Mouse (Mus musculus) right cerebral cortex, postnatal 4 days (tissue): ENCODE measurements around the gene Ccar1.
"Not testable (repeated sequence)": the region's sequence is repeated elsewhere in the genome, so short reads cannot be mapped to it uniquely, and the experiment has no call there.

Experiments used
- DNase-seq: peaks from one replicate; pipeline ENCODE4 v3.0.0-alpha.2; 2022

The Ccar1 gene

GRCm38 (mm10) chr10:62792177-62793090 is at the start of gene Ccar1:
Gene Ccar1 (minus strand): TSS chr10:62792286.
- DNase-seq: peak; percentile 100

GRCm38 (mm10) chr10:62840687-62841086 is 48.6 kb upstream of the Ccar1 start:
- no peak for DNase-seq

GRCm38 (mm10) chr10:62837987-62838386 is 45.9 kb upstream of the Ccar1 start:
- no peak for DNase-seq

GRCm38 (mm10) chr10:62832783-62833182 is 40.7 kb upstream of the Ccar1 start:
- DNase-seq: no peak

DNA sequence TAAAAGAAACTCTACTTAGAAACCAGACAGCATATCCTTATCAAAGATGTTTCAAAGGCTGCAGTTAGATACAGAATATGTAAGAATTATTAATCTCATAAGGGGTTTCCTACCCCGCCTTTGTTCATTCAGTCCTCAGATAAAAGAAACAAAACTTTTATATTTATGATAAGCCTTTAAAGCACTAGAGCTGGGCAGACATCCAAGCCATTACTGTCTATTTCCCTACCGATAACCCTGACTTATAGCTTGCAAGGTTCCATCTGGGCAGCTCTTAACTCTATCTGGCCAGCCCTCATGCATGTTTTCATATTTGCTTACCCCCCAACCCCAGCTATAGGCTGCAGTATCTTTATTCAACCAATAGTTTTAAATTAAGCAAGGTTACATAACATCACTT is 39.5 kb upstream of the Ccar1 start:
- DNase-seq: no peak

DNA sequence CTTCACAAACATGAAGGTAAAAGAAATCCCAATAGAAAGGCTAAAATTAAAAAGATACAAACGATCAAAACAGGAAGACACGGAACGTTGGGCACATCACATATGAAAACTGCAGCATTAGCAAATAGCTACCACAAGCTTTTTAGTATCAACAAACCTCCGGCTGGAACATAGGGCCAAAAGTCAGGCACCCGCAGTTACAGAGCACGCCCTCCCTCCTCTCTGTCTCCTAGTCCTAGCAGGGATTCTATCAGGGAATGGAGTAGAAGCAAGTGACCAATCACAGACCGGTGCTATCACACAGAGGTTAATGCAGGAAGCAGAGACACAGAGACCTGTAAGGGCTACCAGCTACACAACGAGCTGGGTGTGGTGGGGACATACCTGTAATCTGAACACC is 32.4 kb upstream of the Ccar1 start:
- DNase-seq: no peak

DNA sequence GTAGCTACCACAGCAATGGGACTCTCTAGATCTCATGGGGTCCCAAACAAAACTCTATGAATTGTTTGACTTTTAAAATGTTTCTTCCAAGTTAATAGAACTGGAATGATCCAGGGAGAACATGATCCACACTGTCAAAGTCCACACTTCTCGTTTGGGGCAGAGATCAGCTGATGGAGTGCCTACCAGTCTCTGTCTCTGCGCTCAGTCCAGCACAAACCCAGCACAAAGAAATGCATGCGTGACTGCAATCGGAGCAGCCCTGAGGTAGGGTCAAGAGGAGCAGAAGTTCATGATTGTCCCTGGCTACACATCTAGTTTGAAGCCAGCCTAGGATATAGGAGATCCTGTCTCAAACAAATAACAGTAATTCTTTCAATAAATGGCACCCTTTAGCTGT is 31.3 kb upstream of the Ccar1 start:
- DNase-seq: no peak

DNA sequence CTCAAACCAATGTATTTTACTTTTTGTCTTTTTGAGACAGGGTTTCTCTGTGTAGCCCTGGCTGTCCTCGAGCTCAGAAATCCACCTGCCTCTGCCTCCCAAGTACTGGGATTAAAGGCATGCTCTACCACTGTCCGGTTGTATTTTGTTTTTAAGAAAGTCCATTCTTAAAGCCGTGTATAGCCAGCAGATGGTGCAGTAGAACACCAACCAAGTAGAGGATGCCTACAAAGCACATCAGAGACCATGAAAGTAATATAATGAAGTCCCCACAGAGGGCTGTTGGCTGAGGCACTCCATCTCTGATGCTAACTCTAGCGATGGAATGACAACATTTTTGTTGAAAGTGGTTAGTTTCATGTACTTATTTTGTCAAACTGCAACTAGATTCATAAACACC is 17.9 kb upstream of the Ccar1 start:
- DNase-seq: no peak

DNA sequence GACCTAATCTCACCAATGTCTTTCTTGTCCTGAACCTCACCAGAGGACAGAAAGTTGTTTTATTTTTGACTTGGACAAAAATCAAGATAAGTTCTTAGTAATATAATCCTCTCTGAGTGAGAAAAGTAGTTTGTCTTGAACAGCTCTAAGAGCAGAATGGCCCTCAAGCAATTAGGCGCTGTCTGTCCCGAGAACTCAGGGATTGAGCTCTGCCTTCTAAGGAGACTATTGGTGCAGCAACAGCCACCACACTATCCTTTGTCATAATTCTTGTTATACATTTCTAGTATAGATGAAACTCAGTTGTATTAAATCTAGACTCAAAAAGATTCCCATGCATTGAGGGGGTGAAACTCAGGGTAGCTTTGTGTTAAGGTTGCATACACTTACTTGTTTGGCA is 16.7 kb upstream of the Ccar1 start:
- DNase-seq: no peak

GRCm38 (mm10) chr10:62808316-62808715 is 16.2 kb upstream of the Ccar1 start:
- DNase-seq: no peak

GRCm38 (mm10) chr10:62804106-62804505 is 12.0 kb upstream of the Ccar1 start:
- DNase-seq: no peak

DNA sequence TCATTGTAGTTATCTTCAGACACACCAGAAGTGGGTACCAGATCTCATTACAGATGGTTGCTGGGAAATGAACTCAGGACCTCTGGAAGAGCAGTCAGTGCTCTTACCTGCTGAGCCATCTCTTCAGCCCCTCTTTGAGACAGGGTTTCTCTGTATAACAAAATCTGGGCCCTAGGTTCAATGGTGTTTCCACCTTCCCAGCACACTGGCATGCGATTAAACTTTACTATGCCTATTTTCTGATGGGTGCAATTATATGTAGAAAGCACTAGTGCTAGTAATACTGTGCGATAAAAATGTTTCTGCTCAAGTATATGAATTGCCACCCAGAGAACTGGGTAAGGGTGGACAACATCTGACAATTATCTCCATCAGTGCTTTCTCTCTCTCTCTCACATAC is 11.2 kb upstream of the Ccar1 start:
- DNase-seq: no peak

GRCm38 (mm10) chr10:62794221-62794620 is 2.1 kb upstream of the Ccar1 start:
- no peak for DNase-seq

- DNase-seq: no peak
These were observed 986 bp upstream of the Ccar1 start for GRCm38 (mm10) chr10:62793091-62793453.

DNA sequence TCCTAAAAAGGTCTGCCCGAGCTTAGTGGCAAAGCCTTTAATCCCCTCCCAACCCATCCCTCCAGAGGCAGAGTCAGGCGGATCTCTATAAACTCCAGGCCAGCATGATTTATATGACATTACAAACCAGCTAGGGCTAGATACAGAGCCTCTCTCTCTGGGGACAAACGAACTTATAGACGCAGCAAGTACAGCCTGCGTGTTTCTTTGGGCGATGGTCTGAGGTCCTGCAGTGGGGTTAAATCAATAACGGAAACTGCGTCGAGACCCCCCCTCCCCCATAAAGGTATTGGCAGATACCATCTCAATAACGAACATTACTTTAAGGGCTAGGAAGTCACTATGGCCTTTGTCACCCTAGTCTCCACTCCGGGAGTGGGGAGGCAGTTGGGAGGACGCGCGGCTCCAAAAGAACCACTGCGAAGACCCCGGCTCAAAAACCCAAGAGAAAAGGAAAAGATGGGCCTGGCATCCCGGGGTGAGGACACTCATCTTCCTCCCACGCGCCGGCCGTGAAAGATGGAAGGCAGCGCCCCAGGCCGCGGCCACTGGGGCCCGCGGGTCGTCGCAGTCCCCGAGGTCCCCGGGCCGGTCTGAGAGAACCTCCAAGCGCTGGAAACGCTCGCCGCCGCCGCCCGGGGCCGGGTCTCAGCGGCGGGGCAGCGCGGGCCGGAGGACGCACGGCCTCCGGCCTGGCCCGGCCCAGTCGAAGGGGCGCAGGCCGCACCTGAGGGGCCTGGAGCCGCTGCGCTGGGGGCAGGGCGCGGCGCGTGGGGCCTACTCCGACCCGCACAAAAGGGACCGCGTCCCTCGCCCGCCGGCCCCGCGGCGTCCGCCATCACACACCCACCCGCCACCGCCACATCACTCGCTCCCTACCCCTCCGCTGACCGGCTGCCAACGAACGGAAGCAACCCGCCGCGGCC is 572 bp downstream of the Ccar1 start:
- DNase-seq: peak; percentile 37

GRCm38 (mm10) chr10:62781776-62782175 is 10.3 kb downstream of the Ccar1 start:
- DNase-seq: not testable (repeated sequence)

DNA sequence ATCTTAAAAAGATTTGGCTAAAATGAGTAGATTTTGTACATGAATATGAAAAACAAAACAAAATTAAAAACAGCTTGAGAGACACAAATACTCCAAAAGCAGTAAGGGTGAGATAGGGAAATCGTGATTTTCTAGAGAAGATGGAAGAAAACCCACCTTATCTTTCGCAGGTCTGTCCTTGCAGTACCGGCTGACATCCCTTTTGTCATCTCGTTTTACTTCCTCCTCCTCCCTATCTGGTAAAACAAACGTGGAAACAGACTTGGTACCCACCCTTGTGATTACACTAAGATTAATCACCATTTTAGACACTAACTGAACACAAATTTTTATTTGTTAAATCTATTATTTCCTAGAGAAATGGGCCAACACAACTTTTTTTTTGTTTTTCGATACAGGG is 41.3 kb downstream of the Ccar1 start:
- no peak for DNase-seq

GRCm38 (mm10) chr10:62739961-62740737 is 51.9 kb downstream of the Ccar1 start:
- no peak for DNase-seq

DNA sequence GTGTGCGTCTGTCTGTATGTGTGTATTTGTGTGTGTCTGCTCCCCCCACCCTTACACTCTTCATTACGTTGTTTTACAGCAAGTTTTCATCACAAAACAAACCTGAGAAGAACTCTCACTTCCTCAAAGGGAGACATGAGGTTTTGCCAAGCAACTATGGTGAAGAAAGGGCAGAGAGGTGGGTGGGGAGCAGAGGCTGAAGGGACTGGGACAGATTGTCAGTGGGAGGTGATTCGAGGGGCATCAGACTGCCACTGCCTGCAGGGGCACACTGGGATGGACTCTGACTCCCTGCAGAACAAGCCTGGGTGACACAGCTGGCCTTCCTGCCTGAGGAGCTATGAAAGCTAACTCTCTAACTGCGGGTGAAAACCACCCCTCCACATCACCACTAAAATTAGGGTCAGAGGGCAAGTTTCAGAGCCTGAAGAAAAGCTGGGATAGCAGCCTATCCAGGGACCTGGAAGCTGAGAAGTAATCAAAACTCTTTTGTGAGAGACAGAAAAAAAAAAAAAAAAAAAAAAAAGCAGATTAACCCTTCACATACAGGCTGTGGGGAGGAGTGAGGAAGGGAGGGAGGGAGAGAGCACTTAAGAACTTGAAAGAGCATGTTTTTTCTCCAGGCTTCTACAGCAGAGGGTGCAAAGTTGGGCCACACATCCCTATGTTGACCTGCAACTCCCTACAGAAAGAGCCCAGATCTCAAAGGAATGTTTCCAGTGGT is 55.0 kb downstream of the Ccar1 start:
- no peak for DNase-seq

DNA sequence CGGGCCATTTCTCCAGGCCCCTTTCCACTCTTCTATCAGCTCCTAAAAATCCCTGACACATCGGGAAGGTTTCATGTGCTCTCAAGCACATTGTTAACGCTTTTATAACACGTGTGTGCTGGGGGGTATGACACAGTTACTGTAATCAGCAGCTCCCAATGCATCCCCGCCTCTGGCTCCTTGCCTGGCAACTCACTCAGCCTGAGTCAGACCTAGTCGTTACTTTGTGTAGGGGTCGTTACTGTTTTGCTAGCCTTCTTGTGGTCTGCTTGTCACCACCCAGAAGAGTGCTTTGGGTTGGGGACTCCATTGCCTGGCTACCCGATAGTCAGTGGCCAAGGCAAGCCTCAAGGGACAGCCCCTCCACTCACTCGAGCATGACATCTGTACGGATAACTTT is 61.3 kb downstream of the Ccar1 start:
- DNase-seq: no peak

DNA sequence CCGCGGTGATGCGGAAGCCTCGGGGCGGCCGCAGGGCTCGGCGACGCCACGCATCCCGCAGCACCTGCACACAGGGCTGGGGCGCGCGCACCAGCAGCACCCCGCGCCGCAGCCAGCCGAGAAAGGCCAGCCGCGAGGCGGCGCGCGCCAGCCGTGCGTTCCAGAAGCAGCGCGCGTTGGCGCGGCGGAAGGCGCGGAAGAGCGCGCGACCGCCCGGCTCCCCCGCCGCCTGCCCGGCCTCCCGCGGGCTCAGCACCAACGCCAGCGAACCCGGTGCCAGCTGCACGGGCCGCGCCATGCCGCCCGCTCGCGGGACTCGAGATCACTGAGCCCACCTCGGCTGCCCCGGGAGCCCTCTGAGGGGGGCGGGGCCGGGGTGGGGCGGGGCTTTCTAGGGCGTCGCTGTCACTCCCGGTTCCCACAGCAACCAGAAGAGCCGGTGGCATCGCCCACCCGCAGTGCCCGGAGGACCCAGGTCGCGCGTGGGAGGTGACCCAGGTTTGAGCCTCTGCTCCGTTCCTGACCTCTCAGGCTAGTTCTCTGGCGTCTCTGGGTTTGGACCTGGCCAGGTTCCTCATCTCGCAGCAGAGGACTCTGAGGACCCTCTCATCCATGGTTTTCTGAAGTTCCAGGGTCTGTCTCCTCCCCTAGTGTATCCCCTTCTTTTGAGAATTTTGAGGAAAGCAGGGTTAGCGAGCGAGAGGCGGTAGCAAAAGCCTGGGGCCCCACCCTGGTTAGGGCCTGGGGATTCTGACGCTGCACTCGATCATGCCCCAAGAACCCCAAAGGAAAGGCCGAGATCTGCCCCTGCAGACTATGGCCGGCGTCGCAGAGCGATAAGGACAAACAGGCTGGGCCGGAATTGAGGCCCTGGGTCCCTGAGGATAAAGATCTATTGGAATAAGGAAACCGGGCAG is 66.1 kb downstream of the Ccar1 start, which contains the start of gene Stox1:
Gene Stox1, minus strand, starts transcription at position 358 of the 917 bp plus-strand sequence.
- peak; percentile 70 for DNase-seq
